Mouse (Mus musculus): ENCODE results near the gene Ptprk.

GRCm38 (mm10) chr10:28074653-28075451, at the start of gene Ptprk:
- TF ChIP-seq CTCF (IDR thresholded peaks at IDR 0.05; ENCODE audit: control insufficient read depth, insufficient read depth, low read length) (no peak), POLR2A (IDR thresholded peaks at IDR 0.05; ENCODE audit: borderline replicate concordance, control insufficient read depth, low read depth, low read length) (no peak)

Measured in bone marrow, adult 2 months (tissue).